Mouse (Mus musculus) forebrain, embryonic 13.5 days (tissue): Measurements from ENCODE around the gene Dcbld2. TPM values are rescaled to one million over a fixed set of nuclear protein-coding genes. Genes with fewer than 3 reads are reported as not detected.
A peak's percentile ranks its signal among the peaks of the same experiment; 100 is the strongest.

Experiments used
- ATAC-seq: fragments of 200-750 bp; cut with Nextera tagmentation; 2 replicates; pipeline ENCODE4 v1.8.0; 2017
- H3K27ac ChIP-seq: fragments of 300-500 bp; sonication (generic); 2 replicates; pipeline ENCODE4 v1.5.1; 2015; ENCODE audit warnings: inconsistent platforms, mild to moderate bottlenecking, moderate library complexity
- H3K27me3 ChIP-seq: fragments of 300-500 bp; sonication (generic); 2 replicates; pipeline ENCODE4 v1.6.1; 2015; ENCODE audit warnings: mild to moderate bottlenecking, inconsistent platforms
- H3K36me3 ChIP-seq: fragments of 300-500 bp; sonication (generic); 2 replicates; pipeline ENCODE4 v1.6.1; 2015; ENCODE audit warnings: mild to moderate bottlenecking, inconsistent platforms; ENCODE audit not compliant: poor library complexity, severe bottlenecking
- H3K4me1 ChIP-seq: fragments of 300-500 bp; sonication (generic); 2 replicates; pipeline ENCODE4 v1.6.1; 2015; ENCODE audit warnings: inconsistent platforms
- H3K4me2 ChIP-seq: fragments of 300-500 bp; sonication (generic); 2 replicates; pipeline ENCODE4 v1.6.1; 2015; ENCODE audit warnings: inconsistent platforms, mild to moderate bottlenecking, moderate library complexity
- H3K4me3 ChIP-seq: fragments of 300-500 bp; sonication (generic); 2 replicates; pipeline ENCODE4 v1.5.1; 2015; ENCODE audit warnings: mild to moderate bottlenecking, inconsistent platforms
- H3K9ac ChIP-seq: fragments of 300-500 bp; sonication (generic); 2 replicates; pipeline ENCODE4 v1.6.1; 2015; ENCODE audit warnings: mild to moderate bottlenecking, inconsistent platforms
- H3K9me3 ChIP-seq: fragments of 300-500 bp; sonication (generic); replicated peaks from 2 replicates; pipeline ENCODE4 v1.6.1; 2016; ENCODE audit warnings: inconsistent platforms
- WGBS: fragments of 180-500 bp; shearing (Covaris S2); methylation state at CpG from one replicate; pipeline ENCODE4 v1.1.7; 2015; 5-methylcytosine and 5-hydroxymethylcytosine counted together
- polyA plus RNA-seq: library from polyadenylated mRNA; unstranded; fragments of >200 nt; fragmentation: Nextera tagmentation; extraction: Ambion mirVana; gene quantifications from 2 replicates; pipeline ENCODE4 v1.2.1, GENCODE M21; 2015

Dcbld2 gene
- polyA plus RNA-seq, result 5.4 and 6.1 TPM in 2 replicates

GRCm38 (mm10) chr16:58408062-58408486, at the start of gene Dcbld2:
Dcbld2 (plus strand) TSS chr16:58408443.
- under 1% methylated on average over 24 of the region's 32 CpGs for WGBS
- ATAC-seq, result peak; percentile 100
- Histone ChIP-seq H3K27ac (peak within 1 kb of the TSS; percentile 88), H3K4me2 (peak within 1 kb of the TSS; percentile 78), H3K27me3 (no peaks in the 10 kb centered on the region), H3K9me3 (no peaks in the 10 kb centered on the region), H3K4me3 (peak within 1 kb of the TSS; percentile 92), H3K36me3 (no peaks in the 10 kb centered on the region), H3K9ac (peak within 1 kb of the TSS; percentile 86), H3K4me1 (peaks cover 14% of the 10 kb centered on the region)

GRCm38 (mm10) chr16:58377170-58377569, 31.1 kb upstream of the Dcbld2 start:
- H3K4me3 ChIP-seq, result no peak overlapping the region
- H3K27me3 ChIP-seq, result no peaks in the 10 kb centered on the region
- H3K27ac ChIP-seq, result no peak overlapping the region
- H3K4me1 ChIP-seq, result no peaks in the 10 kb centered on the region
- 53% methylated on average over 1 of the region's 1 CpGs for WGBS
- no peak for ATAC-seq
- no peaks in the 10 kb centered on the region for H3K9me3 ChIP-seq
- H3K36me3 ChIP-seq, result no peaks in the 10 kb centered on the region
- no peak overlapping the region for H3K9ac ChIP-seq
- H3K4me2 ChIP-seq, result no peak overlapping the region

GRCm38 (mm10) chr16:58377756-58378503, 30.3 kb upstream of the Dcbld2 start:
- H3K9me3 ChIP-seq, result no peaks in the 10 kb centered on the region
- no peak overlapping the region for H3K27ac ChIP-seq
- no peak overlapping the region for H3K4me2 ChIP-seq
- ATAC-seq, result no peak
- WGBS, result 72% methylated on average over 13 of the region's 13 CpGs
- no peaks in the 10 kb centered on the region for H3K4me1 ChIP-seq
- H3K36me3 ChIP-seq, result no peaks in the 10 kb centered on the region
- H3K9ac ChIP-seq, result no peak overlapping the region
- H3K4me3 ChIP-seq, result no peak overlapping the region
- no peaks in the 10 kb centered on the region for H3K27me3 ChIP-seq

- Histone ChIP-seq H3K36me3 (no peaks in the 10 kb centered on the region), H3K4me2 (no peak overlapping the region), H3K9me3 (no peaks in the 10 kb centered on the region), H3K4me1 (no peaks in the 10 kb centered on the region), H3K9ac (no peak overlapping the region), H3K4me3 (no peak overlapping the region), H3K27ac (no peak overlapping the region), H3K27me3 (no peaks in the 10 kb centered on the region)
- no peak for ATAC-seq
- WGBS, result 92% methylated on average over 4 of the region's 4 CpGs
Observed at GRCm38 (mm10) chr16:58386241-58386757, 21.9 kb upstream of the Dcbld2 start.

- Histone ChIP-seq H3K27ac (no peak overlapping the region), H3K4me3 (no peak overlapping the region), H3K27me3 (no peaks in the 10 kb centered on the region), H3K36me3 (no peaks in the 10 kb centered on the region), H3K4me2 (no peak overlapping the region), H3K9ac (no peak overlapping the region), H3K4me1 (no peaks in the 10 kb centered on the region), H3K9me3 (no peaks in the 10 kb centered on the region)
- ATAC-seq, result no peak
- 17% methylated on average over 7 of the region's 7 CpGs for WGBS
Observed at GRCm38 (mm10) chr16:58389143-58389755, 19.0 kb upstream of the Dcbld2 start.

- H3K4me1 ChIP-seq, result no peaks in the 10 kb centered on the region
- no peak for ATAC-seq
- H3K9ac ChIP-seq, result no peak overlapping the region
- H3K4me3 ChIP-seq, result no peak overlapping the region
- no peaks in the 10 kb centered on the region for H3K36me3 ChIP-seq
- no peak overlapping the region for H3K27ac ChIP-seq
- H3K27me3 ChIP-seq, result no peaks in the 10 kb centered on the region
- no peaks in the 10 kb centered on the region for H3K9me3 ChIP-seq
- H3K4me2 ChIP-seq, result no peak overlapping the region
- 86% methylated on average over 3 of the region's 3 CpGs for WGBS
Observed at GRCm38 (mm10) chr16:58393036-58393435, 15.2 kb upstream of the Dcbld2 start.

DNA sequence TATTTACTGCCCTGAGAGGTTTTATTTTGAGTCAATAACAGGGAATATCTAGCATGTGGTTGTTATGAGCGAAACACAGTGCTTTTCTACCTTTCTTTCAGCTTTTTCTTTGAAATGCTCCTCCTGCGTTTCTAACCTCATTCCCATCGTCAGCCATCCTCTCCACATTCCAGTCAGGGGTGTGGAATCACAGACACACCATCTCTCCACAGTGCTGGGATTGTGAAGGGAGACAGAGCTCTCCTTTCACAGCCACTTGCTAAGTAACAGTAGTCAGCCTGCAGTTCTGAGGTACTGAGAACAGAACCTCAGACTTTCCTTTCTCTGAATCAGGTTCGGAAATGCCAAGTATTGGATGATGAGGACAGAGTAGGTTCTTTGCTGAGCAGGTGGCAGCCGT, 14.1 kb upstream of the Dcbld2 start:
- no peaks in the 10 kb centered on the region for H3K9me3 ChIP-seq
- no peak for ATAC-seq
- H3K4me3 ChIP-seq, result no peak overlapping the region
- no peaks in the 10 kb centered on the region for H3K36me3 ChIP-seq
- H3K27ac ChIP-seq, result no peak overlapping the region
- H3K27me3 ChIP-seq, result no peaks in the 10 kb centered on the region
- WGBS, result 86% methylated on average over 5 of the region's 5 CpGs
- H3K4me1 ChIP-seq, result no peaks in the 10 kb centered on the region
- no peak overlapping the region for H3K9ac ChIP-seq
- no peak overlapping the region for H3K4me2 ChIP-seq

DNA sequence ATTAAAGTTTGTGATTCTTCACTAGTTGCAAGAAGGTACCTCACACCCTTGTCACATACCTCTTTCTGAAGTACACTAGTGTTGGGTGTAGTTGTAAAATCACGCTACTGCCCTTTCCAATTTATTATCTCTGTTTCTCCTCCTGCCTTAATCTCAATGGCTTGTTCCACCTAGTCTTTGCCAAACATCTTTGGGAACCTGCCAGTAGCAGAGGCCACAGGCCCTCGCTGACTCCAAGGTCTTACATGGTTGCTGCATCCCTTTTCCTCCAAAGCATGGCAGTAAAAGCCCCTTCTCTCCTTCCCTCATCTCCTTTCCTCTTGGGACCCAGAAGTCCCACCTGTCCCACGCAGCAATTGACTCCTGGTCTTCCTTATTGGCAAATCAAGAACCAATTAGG, 9.6 kb upstream of the Dcbld2 start:
- no peaks in the 10 kb centered on the region for H3K27me3 ChIP-seq
- H3K36me3 ChIP-seq, result no peaks in the 10 kb centered on the region
- H3K9ac ChIP-seq, result no peak overlapping the region
- H3K4me3 ChIP-seq, result no peak overlapping the region
- no peaks in the 10 kb centered on the region for H3K4me1 ChIP-seq
- ATAC-seq, result no peak
- no peak overlapping the region for H3K27ac ChIP-seq
- H3K4me2 ChIP-seq, result no peak overlapping the region
- no peaks in the 10 kb centered on the region for H3K9me3 ChIP-seq
- 85% methylated on average over 3 of the region's 3 CpGs for WGBS

GRCm38 (mm10) chr16:58401079-58401478, 7.2 kb upstream of the Dcbld2 start:
- Histone ChIP-seq H3K4me3 (no peak overlapping the region), H3K9ac (no peak overlapping the region), H3K4me2 (no peak overlapping the region), H3K27ac (no peak overlapping the region), H3K9me3 (no peaks in the 10 kb centered on the region), H3K36me3 (no peaks in the 10 kb centered on the region), H3K27me3 (no peaks in the 10 kb centered on the region), H3K4me1 (no peaks in the 10 kb centered on the region)
- 81% methylated on average over 2 of the region's 2 CpGs for WGBS
- peak; percentile 33; the same call in 1 of the 2 replicates for ATAC-seq

GRCm38 (mm10) chr16:58404665-58405064, 3.6 kb upstream of the Dcbld2 start:
- Histone ChIP-seq H3K27ac (no peak overlapping the region), H3K4me3 (no peak overlapping the region), H3K27me3 (no peaks in the 10 kb centered on the region), H3K9ac (no peak overlapping the region), H3K36me3 (no peaks in the 10 kb centered on the region), H3K4me2 (no peak overlapping the region), H3K9me3 (no peaks in the 10 kb centered on the region), H3K4me1 (peaks cover 5% of the 10 kb centered on the region)
- 67% methylated on average over 7 of the region's 7 CpGs for WGBS
- no peak for ATAC-seq

- Histone ChIP-seq H3K9me3 (no peaks in the 10 kb centered on the region), H3K27me3 (no peaks in the 10 kb centered on the region), H3K4me1 (peaks cover 9% of the 10 kb centered on the region), H3K9ac (no peak overlapping the region), H3K27ac (no peak overlapping the region), H3K36me3 (no peaks in the 10 kb centered on the region), H3K4me2 (no peak overlapping the region), H3K4me3 (no peak overlapping the region)
- no peak for ATAC-seq
- WGBS, result 89% methylated on average over 4 of the region's 4 CpGs
Observed at GRCm38 (mm10) chr16:58405271-58405670, 3.0 kb upstream of the Dcbld2 start.

DNA sequence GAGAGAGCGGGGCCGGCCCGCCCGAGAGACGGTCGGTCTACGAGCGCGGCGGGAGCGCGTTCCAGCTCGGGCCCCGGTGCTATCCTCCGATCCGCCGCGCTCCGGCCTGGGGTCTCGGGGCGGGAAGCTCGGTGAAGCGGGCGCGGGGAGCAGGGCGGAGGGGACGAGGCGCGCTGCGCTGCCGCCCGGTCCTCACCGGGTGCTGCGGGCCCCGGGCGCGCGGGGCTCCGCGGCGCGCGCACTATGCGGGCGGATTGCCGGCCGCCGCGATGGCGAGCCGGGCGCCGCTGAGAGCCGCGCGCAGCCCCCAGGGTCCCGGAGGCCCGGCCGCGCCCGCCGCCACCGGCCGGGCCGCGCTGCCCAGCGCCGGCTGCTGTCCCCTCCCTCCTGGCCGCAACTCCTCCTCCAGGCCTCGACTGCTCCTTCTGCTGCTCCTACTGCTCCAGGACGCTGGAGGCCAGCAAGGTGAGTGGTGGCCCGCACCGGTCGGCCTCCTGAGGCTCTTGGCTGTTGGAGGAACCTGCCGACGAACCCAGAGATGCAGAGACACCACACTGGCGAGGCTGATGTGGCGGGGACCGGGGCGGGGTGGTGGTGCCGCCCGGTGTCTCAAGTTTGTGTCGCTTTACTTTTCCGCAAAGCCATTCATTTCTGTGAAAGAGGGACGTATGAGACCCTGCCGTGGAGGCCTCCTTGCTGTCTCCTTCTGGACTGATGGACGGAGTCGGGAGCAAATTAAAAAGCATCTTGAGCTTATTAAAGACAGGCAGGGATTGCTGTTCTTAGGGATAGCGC, 441 bp downstream of the Dcbld2 start:
- ATAC-seq, result peak; percentile 72; the same call in 1 of the 2 replicates
- H3K4me2 ChIP-seq, result peak overlapping the region; percentile 78
- peak overlapping the region; percentile 92 for H3K4me3 ChIP-seq
- peaks cover 20% of the 10 kb centered on the region for H3K4me1 ChIP-seq
- peak overlapping the region; percentile 88 for H3K27ac ChIP-seq
- H3K27me3 ChIP-seq, result no peaks in the 10 kb centered on the region
- H3K9ac ChIP-seq, result peak overlapping the region; percentile 86
- under 1% methylated on average over 24 of the region's 89 CpGs for WGBS
- no peaks in the 10 kb centered on the region for H3K36me3 ChIP-seq
- H3K9me3 ChIP-seq, result no peaks in the 10 kb centered on the region
